Mouse (Mus musculus) CH12.LX (cell line): ENCODE data around the gene Plp2. TPM values are rescaled to one million over a fixed set of nuclear protein-coding genes. Genes with fewer than 3 reads are reported as not detected.

Source experiments
- DNase-seq: peaks from one replicate; pipeline ENCODE4 v3.0.0-alpha.2; 2013; ENCODE audit errors: extremely low read depth
- H3K27ac ChIP-seq: 2 replicates; pipeline ENCODE4 v1.5.1; 2012; ENCODE audit warnings: low read depth, mild to moderate bottlenecking, control low read depth, moderate library complexity; ENCODE audit not compliant: insufficient read depth
- H3K27me3 ChIP-seq: replicated peaks from 2 replicates; pipeline ENCODE3; 2012; ENCODE audit warnings: inconsistent platforms
- H3K36me3 ChIP-seq, 2 experiments: replicated peaks in 1 of 2; 2 replicates each; pipeline versions ENCODE3 to v1.6.1; 2012; ENCODE audit warnings: inconsistent platforms in 1 of 2, low read length in 1 of 2, mild to moderate bottlenecking in 1 of 2, mixed read lengths in 1 of 2, moderate library complexity in 1 of 2; ENCODE audit not compliant: control insufficient read depth in 1 of 2, insufficient read depth in 1 of 2
- H3K4me1 ChIP-seq, 2 experiments: 2 replicates each; pipeline ENCODE4 v1.6.1; 2012; ENCODE audit warnings: inconsistent platforms in 1 of 2, moderate library complexity in 1 of 2; ENCODE audit not compliant: insufficient read depth in 2 of 2, control insufficient read depth in 1 of 2
- H3K4me2 ChIP-seq: 2 replicates; pipeline ENCODE4 v1.6.1; 2012; ENCODE audit warnings: low read depth, mild to moderate bottlenecking, control low read depth; ENCODE audit not compliant: poor library complexity, insufficient read depth, severe bottlenecking
- H3K4me3 ChIP-seq, 3 experiments: fragments of 150-350 bp in 1 of 3; sonication (generic) in 1 of 3; replicated peaks in 1 of 3; 2 replicates each; pipeline versions ENCODE3 to v1.5.1; 2011 to 2012; ENCODE audit warnings: low read depth in 2 of 3, low read length in 2 of 3, mild to moderate bottlenecking in 2 of 3, moderate library complexity in 2 of 3, control low read depth in 1 of 3, improper control_type of control experiment in 1 of 3, inconsistent platforms in 1 of 3, mixed read lengths in 1 of 3; ENCODE audit not compliant: poor library complexity in 1 of 3
- H3K79me2 ChIP-seq: replicated peaks from 2 replicates; pipeline ENCODE4 v1.6.1; 2012; ENCODE audit warnings: mild to moderate bottlenecking, moderate library complexity; ENCODE audit not compliant: control insufficient read depth, poor library complexity, insufficient read depth, severe bottlenecking; ENCODE audit errors: extremely low read depth
- H3K9ac ChIP-seq: 2 replicates; pipeline ENCODE4 v1.6.1; 2012; ENCODE audit warnings: low read depth, mild to moderate bottlenecking, control low read depth, moderate library complexity; ENCODE audit not compliant: insufficient read depth
- H3K9me3 ChIP-seq: replicated peaks from 2 replicates; pipeline ENCODE3; 2012; ENCODE audit warnings: low read length, inconsistent platforms, mixed read lengths
- BHLHE40 ChIP-seq: IDR thresholded peaks from 2 replicates; pipeline ENCODE4 v1.6.1; 2011; ENCODE audit warnings: mild to moderate bottlenecking, low read depth, low read length, improper control_type of control experiment
- CHD2 ChIP-seq: IDR thresholded peaks from 2 replicates; pipeline ENCODE4 v1.6.1; 2011; ENCODE audit warnings: low read length, improper control_type of control experiment
- CTCF ChIP-seq, 2 experiments: IDR thresholded peaks in 1 of 2; conservative IDR thresholded peaks in 1 of 2; 2 replicates each; pipeline ENCODE4 v1.5.1; 2011 to 2012; ENCODE audit warnings: low read depth in 2 of 2, low read length in 2 of 2, improper control_type of control experiment in 1 of 2, inconsistent platforms in 1 of 2, mild to moderate bottlenecking in 1 of 2, moderate library complexity in 1 of 2
- ELF1 ChIP-seq: IDR thresholded peaks from 2 replicates; pipeline ENCODE4 v1.6.1; 2014; ENCODE audit warnings: low read depth, mild to moderate bottlenecking, inconsistent platforms, low read length, improper control_type of control experiment
- GABPA ChIP-seq: IDR thresholded peaks from 2 replicates; pipeline ENCODE4 v1.6.1; 2012; ENCODE audit warnings: low read depth, low read length, improper control_type of control experiment, inconsistent platforms; ENCODE audit not compliant: insufficient replicate concordance
- IRF4 ChIP-seq: IDR thresholded peaks from 2 replicates; pipeline ENCODE4 v1.6.1; 2014; ENCODE audit warnings: low read depth, mild to moderate bottlenecking, inconsistent platforms, low read length, improper control_type of control experiment
- JUN ChIP-seq: IDR thresholded peaks from 2 replicates; pipeline ENCODE4 v1.6.1; 2011; ENCODE audit warnings: low read depth, mild to moderate bottlenecking, low read length, improper control_type of control experiment, moderate library complexity; ENCODE audit not compliant: insufficient read depth
- JUND ChIP-seq: conservative IDR thresholded peaks from 2 replicates; pipeline ENCODE4 v1.6.1; 2011; ENCODE audit warnings: low read depth, low read length, improper control_type of control experiment
- KAT2A ChIP-seq: IDR thresholded peaks from 2 replicates; pipeline ENCODE4 v1.6.1; 2012; ENCODE audit warnings: low read length, improper control_type of control experiment, inconsistent platforms; ENCODE audit not compliant: insufficient replicate concordance
- MAFK ChIP-seq: IDR thresholded peaks from 2 replicates; pipeline ENCODE4 v1.6.1; 2011; ENCODE audit warnings: low read length, improper control_type of control experiment; ENCODE audit not compliant: insufficient replicate concordance
- MAX ChIP-seq: IDR thresholded peaks from 2 replicates; pipeline ENCODE4 v1.6.1; 2011; ENCODE audit warnings: low read length, improper control_type of control experiment
- MEF2A ChIP-seq: IDR thresholded peaks from 2 replicates; pipeline ENCODE4 v1.6.1; 2014; ENCODE audit warnings: low read depth, mild to moderate bottlenecking, inconsistent platforms, low read length, improper control_type of control experiment, borderline replicate concordance
- MXI1 ChIP-seq: IDR thresholded peaks from 2 replicates; pipeline ENCODE4 v1.6.1; 2011; ENCODE audit warnings: mild to moderate bottlenecking, low read depth, low read length, improper control_type of control experiment
- MYC ChIP-seq: IDR thresholded peaks from 2 replicates; pipeline ENCODE4 v1.6.1; 2011; ENCODE audit warnings: low read depth, mild to moderate bottlenecking, improper control_type of control experiment, low read length
- PAX5 ChIP-seq: IDR thresholded peaks from 2 replicates; pipeline ENCODE4 v1.6.1; 2012; ENCODE audit warnings: low read length, inconsistent platforms, mixed read lengths
- POLR2A ChIP-seq: IDR thresholded peaks from 2 replicates; pipeline ENCODE4 v1.6.1; 2011; ENCODE audit warnings: low read depth, mild to moderate bottlenecking, improper control_type of control experiment, low read length
- RAD21 ChIP-seq: IDR thresholded peaks from 2 replicates; pipeline ENCODE4 v1.6.1; 2011; ENCODE audit warnings: low read depth, mild to moderate bottlenecking, low read length, improper control_type of control experiment, moderate library complexity
- SMC3 ChIP-seq: IDR thresholded peaks from 2 replicates; pipeline ENCODE4 v1.6.1; 2011; ENCODE audit warnings: low read depth, low read length, improper control_type of control experiment
- TCF12 ChIP-seq: IDR thresholded peaks from 2 replicates; pipeline ENCODE4 v1.6.1; 2014; ENCODE audit warnings: low read depth, mild to moderate bottlenecking, inconsistent platforms, low read length, improper control_type of control experiment
- UBTF ChIP-seq: IDR thresholded peaks from 2 replicates; pipeline ENCODE4 v1.6.1; 2012; ENCODE audit warnings: low read depth, mild to moderate bottlenecking, inconsistent platforms, low read length, improper control_type of control experiment, moderate library complexity
- USF1 ChIP-seq: IDR thresholded peaks from 2 replicates; pipeline ENCODE4 v1.6.1; 2014; ENCODE audit warnings: low read depth, mild to moderate bottlenecking, inconsistent platforms, low read length, improper control_type of control experiment
- USF2 ChIP-seq: conservative IDR thresholded peaks from 2 replicates; pipeline ENCODE4 v1.6.1; 2011; ENCODE audit warnings: low read depth, low read length, improper control_type of control experiment
- ZKSCAN1 ChIP-seq: IDR thresholded peaks from 2 replicates; pipeline ENCODE4 v1.6.1; 2012; ENCODE audit warnings: low read depth, inconsistent platforms, low read length, improper control_type of control experiment, borderline replicate concordance
- dilution Hi-C: fragments of 300-500 bp; cut with MboI; formaldehyde crosslinking; loops from 2 replicates; pipeline ENCODE4 v1.14.3; 2020; ENCODE audit warnings: low sequenced_read_pairs; ENCODE audit not compliant: extremely low pct_unique_long_range_greater_than_20kb, extremely low pct_ligation_motif_present
- in situ Hi-C: fragments of 300-500 bp; cut with MboI; formaldehyde crosslinking; loops from 3 replicates; pipeline ENCODE4 v1.14.3; 2019; ENCODE audit warnings: low sequenced_read_pairs, low pct_ligation_motif_present, low pct_unique_long_range_greater_than_20kb, mixed read lengths
- polyA plus RNA-seq: library from polyadenylated mRNA; unstranded; fragments of >175 nt; gene quantifications from 2 replicates; pipeline ENCODE4 v1.2.1, GENCODE M21; 2012; ENCODE audit warnings: low read depth; ENCODE audit not compliant: insufficient read length
- total RNA-seq, 2 experiments: library from RNA; depleted of rRNA; stranded (reverse); fragments of 300-350 nt in 1 of 2; fragments of >200 nt in 1 of 2; gene quantifications; 2 replicates each; pipeline ENCODE4 v1.2.3; 2012 to 2014

The Plp2 gene
- total and polyA plus RNA-seq, 3 experiments = 163 to 247 (median 173) TPM

DNA sequence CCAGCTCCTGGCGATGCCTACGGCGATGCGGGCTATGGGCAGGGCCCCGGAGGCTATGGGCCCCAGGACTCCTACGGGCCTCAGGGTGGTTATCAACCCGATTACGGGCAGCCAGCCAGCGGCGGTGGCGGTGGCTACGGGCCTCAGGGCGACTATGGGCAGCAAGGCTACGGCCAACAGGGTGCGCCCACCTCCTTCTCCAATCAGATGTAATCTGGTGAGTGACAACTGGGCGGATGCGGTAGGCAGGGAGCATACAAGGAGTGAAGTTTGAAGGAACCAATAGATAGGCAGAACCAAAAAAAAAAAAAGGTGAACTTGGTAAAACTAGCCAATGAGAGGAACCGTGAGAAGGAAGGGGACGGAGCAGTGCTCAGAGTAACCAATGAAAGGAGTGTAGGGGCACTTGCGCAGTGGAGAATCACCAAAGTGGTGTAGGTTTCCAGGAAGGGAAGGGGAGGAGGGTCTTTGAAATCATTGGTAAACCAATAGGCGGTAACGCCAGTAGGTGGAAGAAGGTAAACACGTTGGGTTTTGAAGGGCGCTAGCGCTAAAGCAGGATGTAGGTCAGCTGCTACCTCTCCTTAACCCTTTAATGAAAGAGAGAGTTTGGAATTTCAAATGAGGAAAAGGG is 22.4 kb downstream of the Plp2 start (continued):
- TF ChIP-seq TCF12 = no peak; the same call in 1 of the 2 replicates
- peak; percentile 92 for TF ChIP-seq ELF1
- peak; percentile 75; the same call in 1 of the 2 replicates for TF ChIP-seq KAT2A
- TF ChIP-seq USF2 = no peak
- no peak for TF ChIP-seq PAX5
- TF ChIP-seq ZKSCAN1 = no peak; the same call in 1 of the 2 replicates
- TF ChIP-seq GABPA = no peak
- peak; percentile 78; the same call in 1 of the 2 replicates for TF ChIP-seq UBTF

DNA sequence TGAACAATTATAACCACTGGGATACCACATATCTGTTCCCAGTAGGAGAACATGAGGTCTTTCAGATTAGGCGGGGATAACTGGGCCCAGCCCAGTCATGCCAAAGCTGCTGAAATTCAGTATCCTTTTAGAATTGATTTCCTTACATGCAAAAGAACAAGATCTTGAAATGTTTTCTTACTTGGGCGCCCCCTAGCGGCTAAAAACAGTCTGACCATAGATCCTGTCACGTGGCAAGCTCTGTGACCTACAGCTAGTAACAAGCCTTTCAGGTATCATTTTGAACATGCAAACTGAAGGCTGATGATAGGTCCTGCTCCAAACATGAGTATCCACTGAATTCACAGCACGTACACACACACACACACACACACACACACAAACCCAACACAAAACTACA is 25.8 kb downstream of the Plp2 start:
- dilution Hi-C loops = no loop called here
- Histone ChIP-seq H3K9ac (no peak overlapping the region), H3K4me3 (no peak overlapping the region), H3K4me1 (peaks cover 3 to 7% of the 10 kb centered on the region in 2 experiments; a peak in 3 of 4 replicates), H3K4me2 (no peak overlapping the region), H3K27me3 (peaks cover 8% of the 10 kb centered on the region), H3K36me3 (no peaks in the 10 kb centered on the region)
- TF ChIP-seq MAFK (no peak), CTCF (conservative IDR thresholded peaks at IDR 0.05 in 1 of 2, IDR thresholded peaks at IDR 0.05 in 1 of 2; ENCODE audit: low read depth in 2 of 2, low read length in 2 of 2) (peak in 1 of 2 experiments; percentile 69; a peak in 2 of 4 replicates), IRF4 (no peak), MEF2A (no peak), MYC (peak; percentile 89), USF2 (peak; percentile 83), JUND (no peak), RAD21 (peak; percentile 54), BHLHE40 (peak; percentile 88), POLR2A (no peak), SMC3 (peak; percentile 61), MAX (peak; percentile 88), MXI1 (0 out of 2 replicates have a peak, but pooled peaks have one; percentile 28), CHD2 (no peak), ZKSCAN1 (no peak), JUN (no peak), USF1 (peak; percentile 87)
- TF ChIP-seq, all 38 proteins: peak for 9
- H3K27ac ChIP-seq = no peak overlapping the region
- no peaks in the 10 kb centered on the region for H3K79me2 ChIP-seq
- no peaks in the 10 kb centered on the region for H3K9me3 ChIP-seq
- peak; percentile 85 for DNase-seq
- in situ Hi-C loops = no loop called here
